Mouse (Mus musculus): Measurements from ENCODE around the gene Isg20.

Isg20 gene

DNA sequence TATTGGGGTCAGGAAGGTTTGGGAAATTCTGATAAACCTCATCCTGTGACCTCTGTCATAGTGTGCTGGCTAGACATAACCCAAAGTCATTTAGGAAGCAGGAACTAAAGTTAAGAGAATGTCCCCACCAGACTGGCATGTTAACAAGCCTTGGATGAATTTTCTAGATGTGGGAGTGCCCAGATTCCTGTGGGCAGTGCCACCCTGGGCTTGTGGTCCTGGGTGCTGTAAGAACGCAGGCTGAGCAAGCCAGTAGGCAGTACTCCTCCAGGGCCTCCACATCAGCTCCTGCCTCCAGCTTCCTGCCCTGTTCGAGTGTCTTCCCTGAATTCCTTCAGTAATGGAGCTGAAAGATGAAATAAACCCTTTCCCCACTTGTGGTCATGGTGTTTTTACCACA lies 9.0 kb upstream of the Isg20 start:
- DNase-seq, result peak; percentile 23

DNA sequence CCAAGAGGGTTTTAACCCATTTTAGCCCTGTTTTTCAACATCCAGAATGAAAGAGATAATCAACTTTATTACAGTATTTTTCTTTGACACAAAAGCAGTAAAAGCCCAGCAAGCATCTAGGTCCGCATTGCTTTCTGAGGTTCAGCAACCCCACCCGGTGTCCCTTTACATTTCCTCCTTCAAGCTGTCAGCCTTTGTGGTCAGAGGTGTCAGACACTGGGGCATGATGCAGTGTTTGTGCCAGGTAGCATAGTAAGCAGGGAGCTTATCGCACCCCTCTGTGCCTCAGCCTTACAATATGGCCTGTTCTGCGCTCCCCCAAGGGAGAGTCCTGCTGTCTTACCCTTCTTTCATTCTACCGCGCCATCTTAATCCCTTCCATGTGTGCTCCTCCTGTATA lies 4.2 kb upstream of the Isg20 start:
- DNase-seq, result no peak

DNA sequence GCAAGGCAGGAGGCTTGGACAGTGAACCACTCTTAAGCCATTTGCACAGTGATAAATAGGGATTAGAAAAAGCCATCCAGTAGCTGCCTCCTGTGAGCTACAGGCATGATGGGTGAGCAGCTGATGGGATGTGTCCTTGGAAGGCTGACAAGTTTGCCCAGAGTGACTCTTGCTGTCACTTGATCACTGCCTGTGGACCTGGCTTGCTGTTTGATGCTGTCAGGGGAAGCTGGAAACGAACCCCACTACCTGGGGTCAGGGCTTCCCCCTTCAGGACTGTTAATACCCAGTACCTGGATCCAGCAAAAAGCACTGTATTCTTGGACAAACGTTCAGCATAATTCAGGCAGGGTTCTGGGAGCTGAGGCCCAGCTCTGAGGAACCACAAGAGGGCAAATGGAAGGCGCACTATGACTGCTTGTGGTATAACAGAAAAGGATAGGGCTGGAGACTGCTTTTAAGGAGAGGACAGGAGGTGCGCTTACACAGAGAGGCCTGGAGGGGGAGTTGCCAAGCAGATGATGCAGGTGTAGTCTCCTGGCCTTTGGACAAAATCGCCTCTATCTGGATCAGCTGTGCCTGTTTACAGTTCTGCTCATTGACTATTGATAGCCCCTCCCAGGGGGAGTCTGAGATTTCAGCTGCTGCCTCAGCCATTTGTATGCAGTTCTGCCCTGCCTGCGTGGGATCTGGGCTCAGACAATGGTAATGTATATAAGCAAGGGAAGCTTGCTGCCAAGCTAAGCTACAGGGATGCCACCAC lies 2.7 kb upstream of the Isg20 start:
- DNase-seq, result peak; percentile 20

DNA sequence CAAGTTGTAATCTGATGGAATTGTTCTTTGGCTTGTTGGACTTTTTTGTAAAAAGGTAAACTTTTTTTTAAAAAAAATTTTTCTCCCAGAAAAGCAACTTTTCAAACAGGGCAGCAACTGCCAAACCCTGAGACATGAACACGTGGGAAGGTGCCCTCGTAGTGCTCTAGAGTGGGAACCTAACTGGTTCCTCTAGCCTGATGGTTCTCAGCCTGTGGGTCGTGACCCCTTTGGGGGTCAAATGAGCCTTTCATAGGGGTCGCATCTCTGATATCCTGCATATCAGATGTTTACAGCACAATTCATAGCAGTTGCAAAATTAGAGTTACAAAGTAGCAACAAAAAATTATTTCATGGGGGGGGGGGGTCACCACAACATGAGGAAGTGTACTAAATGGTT lies 2.0 kb upstream of the Isg20 start:
- no peak for DNase-seq

DNA sequence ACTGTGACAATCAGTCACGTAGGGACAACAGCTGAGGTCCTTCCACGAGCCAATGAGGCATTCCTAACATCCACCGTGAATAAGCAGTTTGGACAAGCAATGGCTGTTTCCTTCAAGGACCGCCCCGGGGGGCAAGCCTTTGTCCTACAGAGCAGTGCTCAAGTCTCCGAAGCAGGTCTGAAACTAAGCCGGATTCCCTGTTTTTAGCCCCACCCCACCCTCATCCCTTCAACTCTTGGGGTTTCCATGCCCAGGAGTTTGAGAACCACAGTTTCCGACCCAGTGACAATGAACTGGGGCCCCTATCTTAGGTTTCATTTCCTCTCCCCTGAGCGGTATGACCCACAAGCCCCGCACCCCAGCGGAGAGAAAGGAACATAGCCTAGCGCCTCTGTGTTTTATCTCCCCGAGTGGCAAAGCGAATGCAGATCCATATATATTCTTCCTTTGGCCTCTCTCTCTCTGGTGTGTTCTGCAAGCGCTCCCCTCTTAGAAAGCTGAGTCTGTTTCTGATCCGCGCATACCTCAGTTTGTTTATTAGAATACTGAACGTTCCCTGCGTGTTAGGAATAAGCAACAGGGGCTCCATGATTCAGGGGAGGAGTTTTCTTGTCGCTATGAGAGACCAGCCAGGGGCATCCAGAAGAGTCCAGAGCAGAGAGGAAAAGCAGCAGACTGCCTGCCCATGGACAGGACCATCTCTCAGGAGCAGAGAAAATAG lies 811 bp upstream of the Isg20 start:
- DNase-seq, result peak; percentile 41

DNA sequence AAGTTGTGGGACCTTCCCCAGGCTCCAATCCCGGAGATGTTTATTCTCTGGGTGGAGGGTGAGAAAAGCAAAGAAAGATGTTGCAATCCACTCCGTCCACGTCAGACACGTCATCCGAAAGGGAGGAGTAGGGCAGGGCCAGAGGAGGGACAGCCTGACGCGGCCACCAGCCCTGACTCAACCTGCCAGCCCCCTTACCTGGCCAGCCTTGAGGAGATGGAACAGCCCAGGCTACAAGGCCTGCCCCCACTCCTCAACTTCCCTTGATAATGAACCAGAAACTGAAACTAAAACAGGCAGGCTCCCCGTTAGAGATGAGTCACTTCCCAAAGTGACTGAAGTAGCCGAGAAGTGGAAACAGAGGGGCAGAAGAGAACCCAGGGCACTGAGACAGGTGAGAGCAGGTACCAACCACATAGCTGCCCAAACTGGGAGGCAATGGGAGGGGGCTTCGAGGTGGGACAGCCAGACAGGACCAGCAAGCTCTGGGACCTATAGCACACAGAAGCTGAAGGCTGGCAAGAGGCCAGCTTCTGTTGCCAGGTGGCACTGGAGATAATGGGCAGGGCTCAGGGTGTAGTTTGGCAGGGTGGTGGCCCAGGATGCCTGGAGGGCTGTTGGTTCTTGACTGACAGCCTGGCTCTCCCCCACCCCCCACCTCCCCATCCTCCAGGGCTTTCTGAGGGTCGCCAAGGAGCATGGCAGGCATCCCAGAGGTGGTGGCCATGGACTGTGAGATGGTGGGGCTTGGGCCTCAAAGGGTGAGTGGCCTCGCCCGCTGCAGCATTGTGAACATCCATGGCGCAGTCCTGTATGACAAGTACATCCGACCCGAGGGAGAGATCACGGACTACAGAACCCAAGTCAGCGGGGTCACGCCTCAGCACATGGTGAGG lies 673 bp downstream of the Isg20 start:
- DNase-seq, result peak; percentile 94

DNA sequence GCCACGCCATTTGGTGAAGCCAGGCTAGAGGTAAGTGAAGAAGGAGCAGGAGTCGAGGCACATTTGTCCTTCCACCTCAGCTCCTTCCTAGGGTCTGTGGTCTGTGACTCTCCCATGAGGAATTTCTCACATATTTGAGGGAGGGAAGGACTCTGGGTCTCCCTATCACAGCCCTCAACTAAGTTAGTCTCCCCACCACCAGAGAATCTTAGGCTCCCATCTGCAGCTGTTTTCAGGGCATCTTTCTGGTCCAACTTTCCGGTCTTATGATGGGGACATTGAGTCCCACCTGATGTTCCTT lies 1.3 kb downstream of the Isg20 start:
- no peak for DNase-seq

DNA sequence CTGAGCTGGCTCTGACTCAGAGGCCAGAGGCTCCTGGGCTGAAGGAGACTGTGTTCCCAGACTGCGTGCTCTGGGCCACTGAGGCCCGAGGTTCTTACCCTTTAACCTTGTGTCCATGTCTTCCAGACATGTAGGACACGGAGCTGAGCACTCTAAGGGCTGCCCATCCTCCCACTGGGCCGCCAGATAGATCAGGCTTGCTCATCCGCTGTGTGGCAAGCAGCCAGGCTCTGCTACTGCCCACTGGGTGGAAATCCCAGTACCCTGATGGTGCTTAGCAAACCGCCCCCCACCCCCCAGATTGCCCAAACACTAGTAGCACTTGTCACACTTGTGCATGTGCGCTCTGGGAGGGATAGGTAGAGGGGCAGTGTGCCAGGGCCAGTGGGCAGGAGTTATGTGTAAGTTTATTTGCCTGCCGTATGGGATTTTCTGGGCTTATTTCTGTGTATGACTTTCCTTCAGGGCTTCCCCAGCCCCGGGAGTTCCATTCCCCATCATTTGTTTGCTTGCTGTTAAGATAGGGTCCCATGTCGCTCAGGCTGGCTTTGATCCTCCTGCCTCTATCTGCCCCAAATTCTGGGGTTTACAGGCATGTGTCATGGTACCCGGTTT lies 1.8 kb downstream of the Isg20 start:
- peak; percentile 12 for DNase-seq

DNA sequence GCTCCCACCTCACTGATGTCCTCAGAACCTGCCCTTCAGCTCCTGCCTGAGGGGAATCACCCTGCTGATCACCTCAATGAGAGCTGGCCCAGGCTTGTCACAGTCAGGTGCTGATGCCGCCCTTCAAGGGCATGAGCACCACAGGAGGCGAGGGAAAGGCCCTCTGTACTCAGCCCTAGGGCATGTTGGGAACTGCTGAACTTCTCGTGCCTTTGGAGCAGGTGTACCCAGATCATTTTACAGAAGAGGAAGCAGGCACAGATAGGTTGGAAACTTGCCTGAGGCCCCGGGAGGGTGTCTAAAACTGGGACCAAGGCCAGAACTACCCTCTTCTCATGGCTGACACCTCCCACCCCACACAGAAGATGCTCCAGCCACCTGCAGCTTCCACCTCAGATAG lies 5.5 kb downstream of the Isg20 start:
- DNase-seq, result peak; percentile 23

DNA sequence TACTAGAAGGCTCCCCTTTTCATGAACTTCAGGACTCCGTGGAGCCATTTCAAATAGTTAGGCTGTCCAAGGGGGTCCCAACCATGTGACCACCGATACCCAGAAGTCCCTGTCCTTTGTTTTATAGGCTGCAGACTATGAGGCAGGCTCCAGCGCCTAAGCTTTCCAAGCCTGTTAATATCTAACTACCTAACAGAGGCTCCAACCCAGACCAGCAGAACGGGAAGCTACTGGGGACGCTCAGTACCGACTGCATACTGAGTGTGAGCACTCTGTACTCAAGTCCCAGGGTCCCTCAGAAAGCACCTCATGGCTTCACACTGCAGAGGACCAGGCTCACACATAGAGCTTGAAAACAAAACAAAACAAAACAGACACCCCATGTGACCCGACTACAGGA lies 9.3 kb downstream of the Isg20 start:
- DNase-seq, result no peak

DNA sequence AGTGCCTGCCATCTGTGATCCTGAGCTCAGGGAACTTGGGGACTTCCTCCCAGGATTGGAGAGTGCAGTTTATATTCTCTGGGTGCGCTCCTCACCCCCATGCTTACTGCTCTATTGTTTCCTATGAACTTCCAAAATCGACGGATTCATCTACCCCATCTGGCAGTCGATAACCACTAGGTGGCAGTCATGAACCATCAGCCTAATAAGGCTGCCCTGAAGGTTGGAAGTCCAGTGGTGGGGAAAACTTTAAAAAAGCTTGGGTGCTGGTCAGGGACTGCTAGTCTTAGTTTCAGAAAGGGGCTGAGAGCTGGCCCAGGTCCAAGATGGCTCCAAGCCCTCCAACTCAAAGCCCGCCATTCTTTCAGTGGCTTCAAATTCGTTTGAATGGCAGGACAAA lies 11.1 kb downstream of the Isg20 start:
- DNase-seq, result peak; percentile 84

DNA sequence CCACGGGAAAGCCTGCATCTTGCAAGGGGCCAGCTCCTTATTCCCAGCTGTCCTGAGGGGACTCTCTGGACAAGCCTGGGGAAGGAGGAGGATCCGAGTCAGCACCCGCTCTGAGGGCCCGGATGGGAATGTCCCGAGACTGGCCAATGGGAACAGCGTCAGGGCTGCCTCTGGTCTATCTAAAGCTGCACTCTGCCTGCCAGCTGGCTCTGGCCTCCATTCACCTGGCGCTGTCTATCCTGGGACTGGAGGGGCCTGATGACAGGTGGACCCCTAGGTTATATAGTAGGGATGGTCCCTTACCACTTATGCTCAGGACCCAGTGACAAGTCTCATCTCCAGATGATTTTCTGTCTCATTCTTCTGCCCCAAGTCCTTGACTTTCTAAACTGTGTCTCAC lies 11.6 kb downstream of the Isg20 start:
- DNase-seq, result no peak

DNA sequence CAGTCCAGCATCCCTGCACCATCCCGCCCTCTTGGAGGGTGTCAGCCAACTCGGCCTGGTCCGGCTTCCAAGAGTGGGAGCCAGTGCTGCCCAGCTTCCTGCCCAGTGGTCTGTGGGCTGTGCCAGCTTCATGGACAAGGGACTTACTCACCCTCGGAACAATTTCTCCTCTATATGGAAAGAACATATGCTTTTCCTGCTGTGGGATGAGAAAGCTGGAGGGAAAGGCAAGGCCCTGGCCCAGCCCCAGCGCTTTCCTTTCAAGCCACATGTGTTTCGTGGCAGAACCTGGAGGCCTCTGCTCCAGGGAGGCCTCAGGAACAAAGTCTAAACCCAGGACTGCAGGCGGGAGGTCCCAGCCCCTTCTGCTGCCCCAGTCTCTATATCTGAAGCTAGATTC lies 12.5 kb downstream of the Isg20 start:
- DNase-seq, result no peak

DNA sequence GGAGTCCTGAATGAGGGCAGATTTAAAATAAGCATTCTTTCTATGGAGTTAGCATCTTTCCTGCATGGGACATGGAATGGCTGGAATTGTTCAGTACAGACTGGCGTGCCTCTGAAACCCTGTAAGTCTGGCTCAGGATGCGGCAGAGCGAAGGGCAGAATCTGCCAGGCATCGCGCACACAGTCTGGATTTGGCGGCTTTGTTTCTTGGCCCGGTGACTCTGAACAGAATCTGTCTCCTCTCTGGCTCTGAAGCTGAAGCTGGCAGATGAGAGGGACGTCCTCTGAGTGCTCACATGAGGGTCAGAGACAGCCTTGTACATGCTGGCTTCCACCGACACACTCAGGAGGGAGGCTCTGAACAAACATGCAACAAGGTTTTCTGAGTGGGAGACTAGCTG lies 12.9 kb downstream of the Isg20 start:
- DNase-seq, result no peak

DNA sequence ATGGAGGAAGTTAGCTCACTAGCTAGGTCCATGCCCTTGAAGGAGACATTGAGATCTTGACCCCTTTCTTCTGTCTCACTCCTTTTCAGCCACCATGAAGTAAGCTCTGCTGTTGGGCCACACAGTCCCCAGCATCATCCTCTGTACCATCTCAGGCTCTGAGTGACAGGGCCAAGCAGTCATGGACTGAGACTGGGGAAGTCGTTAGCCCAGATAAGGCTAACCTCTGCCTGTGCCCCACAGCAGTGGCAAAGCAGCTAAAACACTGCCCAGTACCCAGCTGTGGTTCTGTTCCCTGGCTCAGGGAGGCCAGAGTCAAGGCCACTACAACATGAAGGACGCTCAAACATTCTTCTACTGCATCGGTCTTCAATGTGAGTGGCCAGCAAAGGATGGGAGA lies 14.0 kb downstream of the Isg20 start:
- no peak for DNase-seq

DNA sequence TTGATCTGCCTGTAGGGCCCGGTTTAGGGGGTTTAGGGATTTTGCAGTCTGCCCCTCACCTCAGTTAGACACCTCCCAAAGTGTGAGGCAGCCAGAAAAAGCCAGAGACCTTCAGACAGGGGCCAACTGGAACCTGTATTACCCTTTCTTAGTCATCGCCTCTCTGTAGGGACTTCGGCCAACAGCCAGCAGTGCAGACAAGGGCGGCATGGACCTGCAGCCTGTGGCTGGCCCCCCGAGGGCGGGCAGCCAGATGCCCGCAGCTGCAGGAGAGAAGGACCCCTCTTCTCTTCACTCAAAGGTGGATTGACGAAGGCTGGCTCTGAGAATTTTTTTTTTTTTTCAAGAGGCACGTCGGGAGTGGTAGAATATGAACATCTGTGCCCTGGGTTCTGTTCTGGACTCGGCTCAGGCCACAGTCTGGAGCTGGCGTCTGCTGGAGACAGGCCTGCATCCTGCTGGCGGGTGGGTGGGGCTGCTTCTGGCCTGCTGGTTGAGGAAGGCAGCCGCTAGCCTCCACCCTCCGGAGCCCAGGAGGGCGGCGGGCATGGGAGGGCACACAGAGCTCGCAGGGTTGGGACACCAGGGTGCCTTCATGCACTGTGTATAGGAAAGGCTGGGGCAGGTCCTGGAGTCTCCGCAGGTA lies 25.9 kb downstream of the Isg20 start:
- DNase-seq, result no peak

DNA sequence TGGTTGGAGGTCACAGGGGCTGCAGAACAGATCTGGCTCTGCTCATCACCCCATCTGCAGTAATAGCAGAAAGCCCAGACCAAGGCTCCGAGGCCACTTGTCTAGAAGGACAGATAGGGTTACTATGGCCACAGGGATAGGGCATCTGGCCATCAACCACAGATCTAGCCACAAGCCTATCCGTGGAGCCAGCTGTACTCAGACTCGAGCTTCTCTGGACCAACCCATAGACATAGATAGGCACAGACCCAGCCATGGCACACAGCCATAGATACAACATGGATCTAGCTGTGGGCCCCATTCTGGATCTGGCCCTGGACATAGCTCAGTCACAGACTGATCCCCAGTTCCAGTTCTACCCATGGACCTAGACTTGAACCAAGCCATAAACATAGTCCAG lies 27.7 kb downstream of the Isg20 start:
- no peak for DNase-seq

DNA sequence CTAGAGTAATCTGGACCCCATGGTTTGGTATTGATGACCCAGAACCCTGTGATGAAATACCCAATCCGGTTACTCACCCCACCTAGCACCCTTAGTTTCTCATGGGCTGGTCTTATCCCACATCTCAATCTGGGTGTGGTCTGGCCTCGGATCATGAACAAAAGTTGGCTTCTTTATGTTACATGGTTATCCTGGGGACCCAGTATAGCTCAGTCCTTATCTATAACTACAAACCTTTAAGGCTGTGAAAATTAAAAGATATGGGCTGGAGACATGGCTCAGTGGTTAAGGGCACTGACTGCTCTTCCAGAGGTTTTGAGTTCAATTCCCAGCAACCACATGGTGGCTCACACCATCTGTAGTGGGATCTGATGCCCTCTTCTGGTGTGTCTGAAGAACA lies 29.3 kb downstream of the Isg20 start:
- no peak for DNase-seq

DNA sequence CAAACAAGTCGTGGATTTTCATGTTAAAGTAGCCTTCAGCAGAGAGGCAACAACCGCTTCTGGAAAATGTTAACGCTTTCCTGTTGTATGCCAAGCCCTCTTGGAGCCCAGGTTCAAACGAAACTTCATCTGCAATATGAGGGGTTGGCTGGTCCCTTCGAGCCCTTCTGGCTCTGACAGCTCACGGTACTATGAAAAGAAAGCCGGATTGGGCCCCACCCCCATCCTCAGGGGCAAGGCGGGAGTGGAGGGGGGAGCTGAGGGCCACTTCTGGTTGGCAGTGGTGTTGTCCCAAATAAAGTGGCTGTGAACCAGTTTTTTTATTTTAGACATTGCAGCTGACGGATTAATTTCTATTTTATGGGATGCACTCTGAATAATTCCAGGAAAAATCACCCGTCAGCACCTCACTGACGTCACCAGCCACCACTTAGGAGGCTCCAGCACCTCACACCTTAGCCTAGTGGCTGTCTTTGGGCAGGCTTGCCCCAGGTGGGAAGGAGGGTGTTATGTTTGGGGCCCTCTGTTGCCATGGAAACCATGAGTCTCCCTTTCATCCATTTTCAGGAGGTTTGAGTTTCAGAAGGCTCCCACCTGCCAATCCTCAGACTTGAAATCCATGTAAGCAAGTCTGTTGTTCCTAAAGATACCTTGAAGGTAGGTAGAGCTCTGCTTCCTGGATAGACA lies 40.8 kb downstream of the Isg20 start:
- no peak for DNase-seq

DNA sequence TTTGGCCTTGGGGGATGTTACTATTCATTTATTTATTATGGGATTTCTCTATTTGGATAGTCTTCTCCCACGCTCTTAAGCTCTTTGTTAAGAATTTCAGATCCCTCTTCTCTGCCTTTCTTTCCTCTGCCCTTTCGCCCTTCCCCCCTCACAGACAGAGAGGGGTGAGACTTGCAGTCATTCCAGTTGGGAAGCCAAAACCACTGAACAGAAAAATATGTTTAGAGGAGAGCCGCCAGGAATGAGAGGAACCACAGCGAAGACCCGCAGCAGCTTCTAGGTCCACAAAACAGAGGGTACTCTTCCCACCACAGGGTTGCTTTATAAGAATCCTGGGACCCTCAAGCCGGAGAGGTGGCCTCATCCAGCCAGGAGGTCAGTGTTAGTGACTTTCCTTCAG lies 41.4 kb downstream of the Isg20 start:
- DNase-seq, result no peak

DNA sequence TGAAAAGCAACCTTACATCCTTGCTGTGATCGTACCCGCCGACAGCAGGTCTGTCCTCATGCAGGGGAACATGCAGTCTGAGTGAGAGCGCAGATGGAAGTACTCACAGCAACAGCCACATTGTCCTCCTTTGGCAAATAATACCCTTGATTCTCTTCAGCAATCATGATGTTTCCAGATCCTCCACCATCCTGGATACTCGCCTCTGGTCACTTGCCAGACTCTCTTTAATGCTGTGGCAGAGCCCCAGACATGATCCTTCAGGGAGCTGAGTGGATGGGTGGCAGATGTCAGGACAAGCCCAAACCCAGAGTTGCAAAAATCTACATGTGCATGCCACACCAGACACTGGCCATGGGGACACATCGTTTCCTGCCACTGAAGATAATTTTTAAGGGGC lies 41.9 kb downstream of the Isg20 start:
- DNase-seq, result peak; percentile 9

DNA sequence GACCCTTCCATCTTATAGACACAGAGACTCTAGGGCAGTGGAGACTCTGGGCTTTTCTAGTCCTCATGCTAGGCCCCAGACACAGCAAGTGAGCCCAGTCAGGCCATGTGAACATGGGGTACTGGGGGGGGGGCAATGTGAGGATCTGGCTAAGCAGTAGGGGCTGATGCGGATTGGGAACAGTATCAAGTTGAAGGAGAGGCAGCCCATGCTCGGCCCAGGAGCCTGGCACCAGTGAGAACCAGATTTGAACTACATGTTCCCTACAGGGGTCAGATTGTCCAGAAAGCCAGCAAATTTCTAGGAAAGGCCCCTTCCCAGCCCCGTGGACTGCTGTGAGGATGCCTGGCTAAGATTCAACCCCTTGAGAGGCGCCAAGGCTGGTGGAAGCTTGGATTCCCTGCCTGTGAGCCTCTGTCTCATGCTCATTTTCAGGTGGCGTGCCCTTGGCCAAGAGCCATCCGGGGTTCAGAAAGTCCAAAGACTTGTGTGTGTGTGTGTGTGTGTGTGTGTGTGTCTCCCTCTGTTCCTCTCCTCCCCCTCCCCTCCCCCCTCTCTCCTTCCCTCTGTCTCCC lies 45.4 kb downstream of the Isg20 start:
- no peak for DNase-seq

All from lung, postnatal 36 days (tissue).